9 mouse cellular contexts compared by ENCODE assay signal in genomic region chr6:124640997-124641396, GRCm38 (mm10). TPM values are rescaled to one million over a fixed set of nuclear protein-coding genes. Genes with fewer than 3 reads are reported as not detected.
DNase-seq lines count a peak whose midpoint lies in the region; ATAC-seq lines count a peak whose summit lies in the region.
"Had no signal": no experiment of that assay in that cellular context is flagged by ENCODE, and none has a peak within 500 bp of the region (broad histone marks: within the 10 kb centered on the region; RNA-seq: fewer than 3 reads in every experiment).

No protein-coding gene starts in this region.

- no peak overlapping the region for H3K9ac ChIP-seq in hindbrain, embryonic 11.5 days (ENCODE audit: low read depth, low read length)
- H3K9ac ChIP-seq in hindbrain, embryonic 13.5 days = no peak overlapping the region

- peak; percentile 67 for DNase-seq in hindbrain, embryonic 11.5 days (ENCODE audit: low spot score)
- peak; percentile 88 for DNase-seq in NIH3T3 (ENCODE audit: low read depth)
- peak; percentile 81 for DNase-seq in cerebellum, adult 9-10 months
- DNase-seq in heart, postnatal 10 days = peak; percentile 59 to 79
- peak; percentile 24 to 46 for DNase-seq in left cerebral cortex, postnatal 25 days (ENCODE audit: low spot score in 2 of 2)
- DNase-seq in thymus, postnatal 0 days (ENCODE audit: low spot score) = peak; percentile 70

- no peak for ATAC-seq in hindbrain, embryonic 11.5 days (ENCODE audit: low FRiP score)
- no peak for ATAC-seq in hindbrain, embryonic 13.5 days (ENCODE audit: low FRiP score)
- ATAC-seq in neutrophil, adult 5-6 weeks (ENCODE audit: extremely low read depth, insufficient number of reproducible peaks, low FRiP score, poor library complexity, severe bottlenecking) = peak; percentile 69

- H3K27me3 ChIP-seq in hindbrain, embryonic 11.5 days (ENCODE audit: control insufficient read depth, insufficient read depth, low read length) = no peaks in the 10 kb centered on the region
- H3K27me3 ChIP-seq in hindbrain, embryonic 13.5 days = no peaks in the 10 kb centered on the region

- H3K9me3 ChIP-seq in hindbrain, embryonic 11.5 days (ENCODE audit: control insufficient read depth, low read length) = no peaks in the 10 kb centered on the region
- H3K9me3 ChIP-seq in hindbrain, embryonic 13.5 days = no peaks in the 10 kb centered on the region

- H3K36me3 ChIP-seq in hindbrain, embryonic 11.5 days (ENCODE audit: control insufficient read depth, insufficient read depth, low read length) = no peaks in the 10 kb centered on the region
- no peaks in the 10 kb centered on the region for H3K36me3 ChIP-seq in hindbrain, embryonic 13.5 days

- no peak overlapping the region for H3K4me3 ChIP-seq in hindbrain, embryonic 11.5 days (ENCODE audit: low read depth, low read length)
- H3K4me3 ChIP-seq in hindbrain, embryonic 13.5 days = no peak overlapping the region
- H3K4me3 ChIP-seq: erythroblast, embryonic 14.5 days had no signal

- WGBS in hindbrain, embryonic 11.5 days = 33% methylated on average over 8 of the region's 8 CpGs
- 37% methylated on average over 8 of the region's 8 CpGs for WGBS in hindbrain, embryonic 13.5 days

- no peaks in the 10 kb centered on the region for H3K4me1 ChIP-seq in hindbrain, embryonic 11.5 days (replicated peaks; ENCODE audit: control insufficient read depth, insufficient read depth, low read length)
- H3K4me1 ChIP-seq in hindbrain, embryonic 13.5 days (replicated peaks) = no peaks in the 10 kb centered on the region

- intact Hi-C loops in heart, postnatal 10 days (cut with DNase I) = loop anchor here (1.0 to 5.0 kb wide), 3 partner anchors 69 to 118 kb away; partner anchors contain the start of genes C1rb and Grcc10
- intact Hi-C loops in left cerebral cortex, postnatal 25 days (cut with DNase I) = loop anchor here (5.0 to 10.0 kb wide), 2 partner anchors 69 to 156 kb away; partner anchors contain the start of gene C1rb

- H3K4me2 ChIP-seq in hindbrain, embryonic 11.5 days (replicated peaks; ENCODE audit: low read depth, low read length) = no peak overlapping the region
- no peak overlapping the region for H3K4me2 ChIP-seq in hindbrain, embryonic 13.5 days

- no peak overlapping the region for H3K27ac ChIP-seq in hindbrain, embryonic 11.5 days (ENCODE audit: low read depth, low read length)
- H3K27ac ChIP-seq in hindbrain, embryonic 13.5 days = no peak overlapping the region

RNA-seq across cellular contexts. Expression of gene C1s2, which starts 5.1 kb away (rescaled TPM):
- 0.10 TPM in 1 of 2 replicates, not detected in the other for polyA plus RNA-seq in hindbrain, embryonic 11.5 days (2014; fragmentation: Nextera tagmentation; extraction: Ambion mirVana)
- polyA plus RNA-seq in hindbrain, embryonic 13.5 days (2015; fragmentation: Nextera tagmentation; extraction: Ambion mirVana) = 0.06 and 0.16 TPM in 2 replicates
- total RNA-seq in heart, postnatal 10 days (2021) = under 1 TPM; 0.26 to 0.45 TPM
- under 1 TPM; 0.14 to 0.16 TPM for total RNA-seq in left cerebral cortex, postnatal 25 days (2021)
- not detected in 2 replicates for total RNA-seq in neutrophil, adult 5-6 weeks (2017)
- 0.10 and 0.15 TPM in 2 replicates for polyA plus RNA-seq in thymus, postnatal 0 days (2015; fragmentation: Nextera tagmentation; extraction: Ambion mirVana)
- polyA plus RNA-seq: erythroblast, embryonic 14.5 days had no signal

RNA-seq across cellular contexts. Expression of gene Lpcat3, which starts 21.8 kb away (rescaled TPM):
- 37.5 and 43.2 TPM in 2 replicates for polyA plus RNA-seq in hindbrain, embryonic 11.5 days (2014; fragmentation: Nextera tagmentation; extraction: Ambion mirVana)
- polyA plus RNA-seq in hindbrain, embryonic 13.5 days (2015; fragmentation: Nextera tagmentation; extraction: Ambion mirVana) = 38.5 and 52.2 TPM in 2 replicates
- total RNA-seq in heart, postnatal 10 days (2021) = 10 to 100 TPM; 56.5 to 68.8 TPM
- total RNA-seq in left cerebral cortex, postnatal 25 days (2021) = 10 to 100 TPM; 22.4 to 31.2 TPM
- total RNA-seq in neutrophil, adult 5-6 weeks (2017) = 21.4 and 26.5 TPM in 2 replicates
- 77.7 and 80.4 TPM in 2 replicates for polyA plus RNA-seq in thymus, postnatal 0 days (2015; fragmentation: Nextera tagmentation; extraction: Ambion mirVana)

Comparison
In these comparisons a context has a peak if more than half of its experiments do, and no peak if none do; other contexts are left out.
1. DNase-seq: peak in every context shown above with its lines; median percentile 88 in NIH3T3; 81 in cerebellum, adult 9-10 months; 70 in thymus, postnatal 0 days; 69 in heart, postnatal 10 days; 67 in hindbrain, embryonic 11.5 days; 35 in left cerebral cortex, postnatal 25 days.